Mouse (Mus musculus): ENCODE measurements at regions not wholly inside any gene's neighbourhood (a gene's known extent, or its start where the extent isn't known, plus 50 kb on each side); places are given as distances from the start of the nearest gene placed in this dataset.
A peak's percentile ranks its signal among the peaks of the same experiment; 100 is the strongest.

DNA sequence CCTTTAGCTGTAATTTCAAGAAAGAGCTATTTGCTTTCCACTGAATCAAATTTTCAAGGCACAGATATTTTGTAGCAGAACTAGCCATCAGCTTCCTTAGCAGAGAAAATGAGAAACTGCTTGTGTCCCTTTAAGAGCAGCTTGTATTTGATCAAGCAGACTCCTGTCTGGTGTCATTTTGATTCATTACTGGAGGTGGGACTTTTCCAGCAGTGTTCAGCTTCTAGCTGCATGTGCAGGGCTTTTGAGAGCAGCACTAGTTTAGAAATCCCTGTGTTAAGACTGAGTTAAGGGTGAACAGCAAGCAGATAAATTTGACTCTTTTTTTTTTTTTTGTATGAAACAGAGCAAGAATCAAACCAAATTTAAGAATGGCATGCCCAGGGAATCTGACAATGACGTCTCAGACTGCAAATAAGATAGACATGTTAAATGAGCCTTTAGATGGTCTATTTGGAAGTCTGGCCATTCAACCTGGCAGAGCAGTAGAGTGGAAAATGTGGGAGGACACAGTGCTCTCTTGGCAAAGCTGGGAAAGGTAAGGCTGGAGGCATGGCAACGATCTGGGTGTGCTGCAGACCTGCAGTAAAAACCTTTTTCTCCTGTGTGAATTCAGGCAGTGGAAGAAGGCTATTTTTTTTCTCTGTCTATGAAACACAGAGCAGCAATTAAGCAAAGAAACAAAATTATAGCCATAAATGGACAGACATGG, 419.9 kb upstream of the Dmd start:
- DNase-seq, result no peak

DNA sequence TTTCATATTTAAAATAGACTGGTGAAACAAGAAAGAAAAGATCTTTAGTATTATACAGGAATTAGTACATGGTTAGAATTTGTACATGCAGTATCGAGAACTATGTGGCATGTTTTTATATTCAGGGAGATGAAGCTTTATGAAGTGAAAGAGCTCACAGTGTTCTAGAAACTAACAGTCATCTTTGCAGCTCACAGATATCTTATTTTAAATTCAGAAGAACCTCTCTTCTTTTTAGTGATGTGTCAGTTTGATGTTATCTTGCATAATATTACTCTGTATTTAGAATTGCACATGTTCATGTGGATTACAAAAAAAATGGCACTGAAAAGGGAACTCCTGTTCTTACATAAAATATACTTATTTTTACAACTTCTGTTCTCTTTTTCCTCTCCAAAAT, 377.1 kb upstream of the Dmd start:
- DNase-seq, result no peak

DNA sequence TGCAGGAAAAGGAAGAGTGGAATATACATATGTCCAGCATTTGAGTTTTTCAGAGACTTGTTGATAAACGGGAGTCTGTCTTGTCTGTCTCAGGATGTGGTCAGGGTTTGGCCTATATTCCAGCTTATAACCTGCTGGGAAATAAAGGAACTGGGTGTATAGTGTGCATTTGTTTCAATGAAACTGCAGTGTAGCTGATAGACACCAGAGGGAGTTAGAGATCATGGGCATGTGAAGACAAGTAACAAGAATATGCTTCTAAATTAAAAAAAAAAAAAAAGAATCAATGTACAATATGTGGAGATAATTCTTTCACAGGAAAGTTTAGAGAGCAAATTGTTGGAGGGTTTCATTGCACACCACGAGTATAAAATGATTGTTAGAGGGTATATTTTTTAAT, 335.3 kb upstream of the Dmd start:
- peak; percentile 1 for DNase-seq

DNA sequence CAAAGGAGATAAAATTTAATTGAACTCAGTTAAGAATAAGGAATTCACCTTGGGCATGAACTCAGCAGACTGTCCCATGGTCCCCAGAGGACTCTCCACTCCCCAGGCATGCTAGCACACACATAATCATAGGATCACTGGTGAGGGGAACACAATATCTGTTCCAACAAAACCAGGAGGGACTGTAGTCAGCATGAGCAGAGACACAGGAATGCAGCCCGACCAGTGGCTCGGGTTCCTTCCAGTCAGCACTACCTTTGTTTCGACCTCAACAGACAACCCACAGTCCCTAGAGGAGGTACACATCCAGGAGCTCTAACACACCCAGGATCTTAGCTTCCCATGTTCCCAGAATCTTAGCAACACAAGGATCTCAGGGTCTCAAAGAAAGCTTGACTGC, 298.3 kb upstream of the Dmd start:
- no peak for DNase-seq

Data from lung, postnatal 10 days (tissue).